Mouse (Mus musculus): ENCODE results near the gene Dhrs7b. TPM values are rescaled to one million over a fixed set of nuclear protein-coding genes. Genes with fewer than 3 reads are reported as not detected.
"Not testable (repeated sequence)": the region's sequence is repeated elsewhere in the genome, so short reads cannot be mapped to it uniquely, and the experiment has no call there.

Dhrs7b gene
- total RNA-seq, 2 experiments from 2014 or later = 11.1 to 15.6 TPM

GRCm38 (mm10) chr11:60837644-60838406, 7.4 kb downstream of the Dhrs7b start:
- ATAC-seq (ENCODE audit: poor library complexity, severe bottlenecking) = peak; percentile 89

- no peak for ATAC-seq (ENCODE audit: poor library complexity, severe bottlenecking)
These were observed 11.2 kb downstream of the Dhrs7b start for GRCm38 (mm10) chr11:60841467-60842200.

GRCm38 (mm10) chr11:60843412-60843811, 13.0 kb downstream of the Dhrs7b start:
- ATAC-seq (ENCODE audit: poor library complexity, severe bottlenecking) = no peak

- no peak for ATAC-seq (ENCODE audit: poor library complexity, severe bottlenecking)
These were observed 15.0 kb downstream of the Dhrs7b start for GRCm38 (mm10) chr11:60845415-60845814.

GRCm38 (mm10) chr11:60856587-60856986, 26.2 kb downstream of the Dhrs7b start:
- no peak for ATAC-seq (ENCODE audit: poor library complexity, severe bottlenecking)

GRCm38 (mm10) chr11:60861993-60862392, 31.6 kb downstream of the Dhrs7b start:
- no peak for ATAC-seq (ENCODE audit: poor library complexity, severe bottlenecking)

- ATAC-seq (ENCODE audit: poor library complexity, severe bottlenecking) = no peak
These were observed 32.8 kb downstream of the Dhrs7b start for GRCm38 (mm10) chr11:60863196-60863595.

GRCm38 (mm10) chr11:60864166-60864565, 33.7 kb downstream of the Dhrs7b start:
- no peak for ATAC-seq (ENCODE audit: poor library complexity, severe bottlenecking)

- ATAC-seq (ENCODE audit: poor library complexity, severe bottlenecking) = no peak
These were observed 34.5 kb downstream of the Dhrs7b start for GRCm38 (mm10) chr11:60864916-60865315.

- no peak for ATAC-seq (ENCODE audit: poor library complexity, severe bottlenecking)
These were observed 35.6 kb downstream of the Dhrs7b start for GRCm38 (mm10) chr11:60866021-60866420.

- no peak for ATAC-seq (ENCODE audit: poor library complexity, severe bottlenecking)
These were observed 37.0 kb downstream of the Dhrs7b start for GRCm38 (mm10) chr11:60867456-60867855.

GRCm38 (mm10) chr11:60867904-60868303, 37.5 kb downstream of the Dhrs7b start:
- ATAC-seq (ENCODE audit: poor library complexity, severe bottlenecking) = no peak

- ATAC-seq (ENCODE audit: poor library complexity, severe bottlenecking) = not testable (repeated sequence)
These were observed 39.0 kb downstream of the Dhrs7b start for GRCm38 (mm10) chr11:60869471-60869870.

GRCm38 (mm10) chr11:60871409-60871808, 41.0 kb downstream of the Dhrs7b start:
- ATAC-seq (ENCODE audit: poor library complexity, severe bottlenecking) = no peak

- ATAC-seq (ENCODE audit: poor library complexity, severe bottlenecking) = no peak
These were observed 42.7 kb downstream of the Dhrs7b start for GRCm38 (mm10) chr11:60873101-60873500.

- ATAC-seq (ENCODE audit: poor library complexity, severe bottlenecking) = 0 out of 2 replicates have a peak, but pooled peaks have one; percentile 2
These were observed 47.7 kb downstream of the Dhrs7b start for GRCm38 (mm10) chr11:60878056-60878612.

GRCm38 (mm10) chr11:60878675-60879294, 48.4 kb downstream of the Dhrs7b start, which contains the start of gene Tmem11:
Gene Tmem11 (minus strand): TSS chr11:60879272.
- peak; percentile 94 for ATAC-seq (ENCODE audit: poor library complexity, severe bottlenecking)

GRCm38 (mm10) chr11:60879423-60879822, 49.0 kb downstream of the Dhrs7b start:
- ATAC-seq (ENCODE audit: poor library complexity, severe bottlenecking) = peak; percentile 60

GRCm38 (mm10) chr11:60880559-60880958, 50.1 kb downstream of the Dhrs7b start:
- ATAC-seq (ENCODE audit: poor library complexity, severe bottlenecking) = no peak

- no peak for ATAC-seq (ENCODE audit: poor library complexity, severe bottlenecking)
These were observed 52.0 kb downstream of the Dhrs7b start for GRCm38 (mm10) chr11:60882386-60882785.

GRCm38 (mm10) chr11:60886986-60887385, 56.6 kb downstream of the Dhrs7b start:
- ATAC-seq (ENCODE audit: poor library complexity, severe bottlenecking) = not testable (repeated sequence)
